Mouse (Mus musculus) CD4-positive, CD25-positive, alpha-beta regulatory T cell, adult 2 months (primary cell): ENCODE data around the gene Olfr64.

Source experiments
- DNase-seq: peaks from one replicate; pipeline ENCODE4 v3.0.0-alpha.2; 2012; ENCODE audit warnings: low read depth, low spot score

Olfr64 gene

GRCm38 (mm10) chr7:103894385-103894784, at the start of gene Olfr64:
Olfr64 (minus strand) TSS chr7:103894485.
- no peak for DNase-seq

- peak; percentile 73 for DNase-seq
Observed at GRCm38 (mm10) chr7:103942730-103943129, 48.4 kb upstream of the Olfr64 start.

GRCm38 (mm10) chr7:103934264-103934663, 40.0 kb upstream of the Olfr64 start, which contains the start of gene Olfr632:
Olfr632 (plus strand) TSS chr7:103934347.
- no peak for DNase-seq

- no peak for DNase-seq
Observed at GRCm38 (mm10) chr7:103928525-103928924, 34.2 kb upstream of the Olfr64 start, which contains the start of gene Olfr631. Olfr631 (plus strand) TSS chr7:103928825.

- no peak for DNase-seq
Observed at GRCm38 (mm10) chr7:103915338-103915737, 21.1 kb upstream of the Olfr64 start.

- DNase-seq, result peak; percentile 17
Observed at GRCm38 (mm10) chr7:103912969-103913511, 18.8 kb upstream of the Olfr64 start.

GRCm38 (mm10) chr7:103910047-103910446, 15.8 kb upstream of the Olfr64 start:
- no peak for DNase-seq

- DNase-seq, result no peak
Observed at GRCm38 (mm10) chr7:103903187-103903586, 8.9 kb upstream of the Olfr64 start, which contains the start of gene Olfr65. Olfr65 (plus strand) TSS chr7:103903487.

GRCm38 (mm10) chr7:103886152-103886551, 8.1 kb downstream of the Olfr64 start, which contains the start of gene Olfr66:
Olfr66 (minus strand) TSS chr7:103886252.
- DNase-seq, result no peak

- DNase-seq, result no peak
Observed at GRCm38 (mm10) chr7:103877093-103877492, 17.2 kb downstream of the Olfr64 start.

- no peak for DNase-seq
Observed at GRCm38 (mm10) chr7:103874451-103874850, 19.8 kb downstream of the Olfr64 start.

GRCm38 (mm10) chr7:103873064-103873463, 21.2 kb downstream of the Olfr64 start:
- DNase-seq, result peak; percentile 22

- no peak for DNase-seq
Observed at GRCm38 (mm10) chr7:103870667-103871066, 23.6 kb downstream of the Olfr64 start.

GRCm38 (mm10) chr7:103865716-103866115, 28.6 kb downstream of the Olfr64 start:
- DNase-seq, result no peak

GRCm38 (mm10) chr7:103861531-103861930, 32.8 kb downstream of the Olfr64 start:
- no peak for DNase-seq

- peak; percentile 5 for DNase-seq
Observed at GRCm38 (mm10) chr7:103860855-103861254, 33.4 kb downstream of the Olfr64 start.

- no peak for DNase-seq
Observed at GRCm38 (mm10) chr7:103859076-103859475, 35.2 kb downstream of the Olfr64 start.

GRCm38 (mm10) chr7:103854669-103855068, 39.6 kb downstream of the Olfr64 start:
- no peak for DNase-seq

- no peak for DNase-seq
Observed at GRCm38 (mm10) chr7:103853090-103853489, 41.2 kb downstream of the Olfr64 start, which contains the start of gene Hbb-y. Hbb-y (minus strand) TSS chr7:103853216.

- no peak for DNase-seq
Observed at GRCm38 (mm10) chr7:103844525-103845325, 49.6 kb downstream of the Olfr64 start.

GRCm38 (mm10) chr7:103843034-103843433, 51.3 kb downstream of the Olfr64 start, which contains the start of gene Hbb-bh1:
Hbb-bh1 (minus strand) TSS chr7:103843164.
- no peak for DNase-seq

- no peak for DNase-seq
Observed at GRCm38 (mm10) chr7:103840268-103840667, 54.0 kb downstream of the Olfr64 start, which contains the start of gene Hbb-bh2. Hbb-bh2 (minus strand) TSS chr7:103840520.
